Mouse (Mus musculus): ENCODE results near the gene Nradd.
A peak's percentile ranks its signal among the peaks of the same experiment; 100 is the strongest.

The Nradd gene

GRCm38 (mm10) chr9:110652963-110653654 is 28.9 kb upstream of the Nradd start:
- no peak for DNase-seq (ENCODE audit: low read depth in 2 of 2, low spot score in 2 of 2)

DNA sequence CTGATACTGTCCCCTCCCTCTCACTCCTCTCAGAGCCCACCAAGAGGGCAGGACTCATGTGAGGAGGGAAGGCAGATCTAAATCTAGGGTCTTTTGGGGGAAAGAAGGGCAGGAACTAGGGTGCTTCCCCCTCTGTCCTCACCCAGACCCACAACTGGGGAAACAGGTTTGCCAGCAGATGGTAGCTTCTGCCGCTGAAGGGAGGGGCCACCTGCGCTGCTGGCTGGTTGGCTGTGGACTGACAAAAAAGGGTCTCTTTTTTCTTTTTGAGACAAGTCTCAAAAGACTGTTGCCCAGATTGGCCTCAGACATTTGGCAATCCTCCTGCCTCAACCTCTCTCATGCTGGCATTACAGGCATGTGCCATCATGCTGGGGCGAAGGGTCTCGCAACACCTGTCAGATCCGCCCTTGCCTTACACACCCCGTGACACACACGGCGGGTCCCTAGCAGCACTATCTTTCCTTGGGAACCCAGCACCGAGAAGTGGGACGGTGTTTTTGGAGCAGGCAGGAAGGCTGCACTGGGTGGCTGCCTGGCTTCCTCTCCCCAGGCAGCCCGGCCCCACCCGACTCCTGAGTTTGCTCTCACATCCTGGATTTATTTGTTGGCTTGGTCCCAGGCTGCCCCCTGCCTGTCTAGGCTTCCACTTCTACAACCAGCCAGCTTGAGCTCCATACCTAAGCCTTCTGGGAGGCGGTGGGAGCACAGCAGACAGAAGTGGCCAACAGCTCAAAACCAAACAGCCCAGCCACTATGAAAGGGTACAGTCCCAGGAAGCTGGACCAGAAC is 27.9 kb upstream of the Nradd start:
- no peak for DNase-seq (ENCODE audit: low read depth in 2 of 2, low spot score in 2 of 2)

- no peak for DNase-seq (ENCODE audit: low read depth in 2 of 2, low spot score in 2 of 2)
Measured at GRCm38 (mm10) chr9:110649775-110650174, 25.5 kb upstream of the Nradd start.

- DNase-seq (ENCODE audit: low read depth in 2 of 2, low spot score in 2 of 2): peak; percentile 41 to 69
Measured at GRCm38 (mm10) chr9:110645219-110645618, 21.0 kb upstream of the Nradd start.

DNA sequence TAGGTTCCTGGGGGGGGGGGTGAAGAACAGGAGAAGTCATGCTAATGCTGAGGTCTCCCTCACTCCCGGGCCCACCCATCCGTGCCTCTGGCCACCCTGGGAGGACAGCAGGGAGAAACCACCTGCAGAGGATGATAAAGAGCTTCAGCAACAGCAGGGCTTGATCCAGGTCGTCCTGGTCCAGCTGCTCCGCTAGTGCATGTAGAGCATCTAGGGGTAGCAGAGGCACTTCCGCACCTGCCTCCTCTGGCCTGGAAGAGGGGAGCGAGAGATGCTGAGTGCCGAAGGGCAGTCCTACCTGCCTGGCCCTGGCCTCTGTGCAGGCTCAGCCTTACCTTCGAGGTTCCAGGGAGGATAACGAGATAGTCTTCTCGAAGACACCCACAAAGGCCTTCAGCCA is 20.0 kb upstream of the Nradd start:
- no peak for DNase-seq (ENCODE audit: low read depth in 2 of 2, low spot score in 2 of 2)

- no peak for DNase-seq (ENCODE audit: low read depth in 2 of 2, low spot score in 2 of 2)
Measured at GRCm38 (mm10) chr9:110643787-110644186, 19.5 kb upstream of the Nradd start.

DNA sequence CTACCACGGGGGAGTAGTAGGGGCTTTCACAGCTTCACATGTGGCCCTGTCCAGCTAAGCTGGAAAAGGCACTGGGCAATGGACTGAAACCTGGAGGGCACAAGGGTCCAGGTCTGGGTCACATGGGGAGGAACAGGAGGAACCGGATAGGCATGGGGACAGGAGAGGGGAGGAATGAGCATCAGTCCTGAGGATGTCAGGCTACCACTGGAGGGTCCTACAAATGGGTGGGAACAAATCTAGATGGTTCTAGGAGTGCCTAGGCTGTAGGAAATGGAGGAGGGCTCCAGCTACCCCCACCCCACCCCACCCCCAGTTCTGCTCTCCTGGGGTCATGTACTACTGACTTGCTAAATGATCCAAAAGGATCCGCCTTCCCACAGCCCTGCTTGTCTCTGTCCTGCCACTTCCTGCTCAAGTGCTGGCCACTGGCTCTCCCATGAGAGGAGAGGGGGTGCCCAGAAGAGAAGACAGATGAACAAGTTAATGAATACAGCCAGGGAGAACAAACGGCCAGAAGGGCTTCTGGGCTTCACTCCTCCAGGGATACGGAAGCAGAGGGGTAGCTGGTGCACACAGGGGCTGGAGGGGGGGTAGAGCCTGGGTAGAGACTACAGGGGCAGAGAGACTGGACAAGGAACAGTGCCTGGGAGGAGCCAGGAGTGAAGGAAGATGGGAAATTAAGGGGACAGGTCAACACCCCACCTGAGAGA is 18.7 kb upstream of the Nradd start:
- DNase-seq (ENCODE audit: low read depth in 2 of 2, low spot score in 2 of 2): no peak

DNA sequence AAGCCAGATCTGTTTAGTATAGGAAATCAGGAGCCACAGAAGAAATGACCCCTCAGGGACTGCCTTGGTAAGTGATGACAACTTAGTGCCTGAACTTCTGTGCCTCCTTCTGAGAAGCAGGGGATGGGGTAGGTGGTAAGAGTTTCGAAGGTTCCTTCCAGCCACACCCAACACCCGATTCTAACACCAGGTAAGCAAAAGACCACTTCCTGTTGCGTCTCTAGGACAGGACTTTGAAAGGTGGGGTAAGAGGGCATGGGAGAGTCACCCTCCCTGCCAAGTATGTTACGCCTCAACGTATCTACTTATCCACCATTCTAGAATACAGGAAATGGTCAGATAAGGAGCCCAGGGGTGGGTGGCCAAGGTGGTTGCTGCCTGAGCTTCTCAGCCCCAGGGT is 16.8 kb upstream of the Nradd start:
- no peak for DNase-seq (ENCODE audit: low read depth in 2 of 2, low spot score in 2 of 2)

- DNase-seq (ENCODE audit: low read depth in 2 of 2, low spot score in 2 of 2): no peak
Measured at GRCm38 (mm10) chr9:110638611-110639021, 14.4 kb upstream of the Nradd start.

DNA sequence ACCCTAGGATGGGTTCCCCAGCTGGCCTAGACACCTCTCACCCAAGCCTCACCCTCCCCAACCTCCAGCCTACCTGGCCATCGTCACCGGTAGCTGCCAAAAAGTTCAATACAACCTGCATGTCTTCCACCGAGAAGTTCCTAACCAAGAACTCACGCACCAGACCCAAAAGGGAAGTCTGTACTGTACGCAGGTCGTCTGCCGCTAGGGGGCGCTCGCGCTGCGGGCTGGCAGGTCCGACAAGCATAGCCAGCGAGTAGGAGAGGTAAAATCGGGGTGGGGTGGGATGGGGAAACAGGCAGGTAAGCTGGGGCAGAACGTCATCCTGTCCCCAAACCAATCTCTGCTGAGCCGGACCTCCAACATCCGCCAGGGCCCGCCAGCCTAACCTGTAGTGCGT is 11.0 kb upstream of the Nradd start:
- peak; percentile 90 to 92 for DNase-seq (ENCODE audit: low read depth in 2 of 2, low spot score in 2 of 2)

- no peak for DNase-seq (ENCODE audit: low read depth in 2 of 2, low spot score in 2 of 2)
Measured at GRCm38 (mm10) chr9:110633882-110634281, 9.6 kb upstream of the Nradd start.

GRCm38 (mm10) chr9:110632671-110633070 is 8.4 kb upstream of the Nradd start:
- no peak for DNase-seq (ENCODE audit: low read depth in 2 of 2, low spot score in 2 of 2)

- no peak for DNase-seq (ENCODE audit: low read depth in 2 of 2, low spot score in 2 of 2)
Measured at GRCm38 (mm10) chr9:110631651-110632275, 7.5 kb upstream of the Nradd start.

DNA sequence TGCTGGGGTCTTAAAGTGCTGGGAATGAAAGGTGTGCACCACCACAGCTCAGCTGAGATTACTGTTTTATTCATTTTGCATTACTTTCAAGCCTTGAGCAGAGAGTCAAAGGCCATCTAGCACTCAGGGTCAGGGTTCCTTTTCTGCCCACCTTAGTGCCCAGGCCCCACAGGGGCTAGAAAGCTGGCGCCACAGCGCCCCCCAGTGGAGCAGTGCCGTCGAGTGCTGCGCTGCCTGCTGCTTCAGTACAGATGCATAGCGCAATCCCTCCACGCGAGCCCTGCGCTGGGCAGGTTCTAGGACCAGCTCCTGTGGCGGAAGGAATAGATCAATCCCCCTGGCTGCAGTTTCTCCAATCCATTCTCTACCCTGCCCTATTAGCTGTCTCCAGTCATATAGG is 6.9 kb upstream of the Nradd start:
- DNase-seq (ENCODE audit: low read depth in 2 of 2, low spot score in 2 of 2): peak in 1 of 2 experiments; percentile 54

- DNase-seq (ENCODE audit: low read depth in 2 of 2, low spot score in 2 of 2): no peak
Measured at GRCm38 (mm10) chr9:110630171-110630570, 5.9 kb upstream of the Nradd start.

DNA sequence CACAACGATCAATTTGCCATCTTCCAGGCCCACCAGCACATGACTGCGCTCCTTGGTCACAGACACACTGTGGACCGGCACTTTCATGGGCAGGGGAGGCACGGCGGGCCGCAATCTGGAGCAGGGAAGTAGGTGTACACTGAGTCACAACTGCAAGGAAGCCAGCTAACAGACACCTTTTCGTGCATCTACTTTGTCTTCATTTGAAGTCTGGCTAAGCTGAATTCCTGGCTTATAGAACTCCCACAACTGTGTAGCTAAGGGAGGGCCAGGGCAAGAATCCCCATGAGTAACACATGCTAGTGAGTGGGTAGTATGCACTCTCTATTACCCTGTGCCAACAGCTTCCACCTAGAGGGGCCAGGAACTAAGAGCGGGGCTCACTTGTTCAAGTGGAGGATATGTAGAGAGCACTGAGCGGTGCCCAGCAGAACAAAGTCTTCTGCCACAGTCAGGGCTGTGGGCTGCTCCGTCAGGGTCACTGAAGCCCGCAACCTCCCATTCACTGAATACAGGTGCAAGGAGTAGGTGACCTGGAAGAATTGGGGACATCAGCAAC is 1.2 kb upstream of the Nradd start:
- DNase-seq (ENCODE audit: low read depth in 2 of 2, low spot score in 2 of 2): no peak

DNA sequence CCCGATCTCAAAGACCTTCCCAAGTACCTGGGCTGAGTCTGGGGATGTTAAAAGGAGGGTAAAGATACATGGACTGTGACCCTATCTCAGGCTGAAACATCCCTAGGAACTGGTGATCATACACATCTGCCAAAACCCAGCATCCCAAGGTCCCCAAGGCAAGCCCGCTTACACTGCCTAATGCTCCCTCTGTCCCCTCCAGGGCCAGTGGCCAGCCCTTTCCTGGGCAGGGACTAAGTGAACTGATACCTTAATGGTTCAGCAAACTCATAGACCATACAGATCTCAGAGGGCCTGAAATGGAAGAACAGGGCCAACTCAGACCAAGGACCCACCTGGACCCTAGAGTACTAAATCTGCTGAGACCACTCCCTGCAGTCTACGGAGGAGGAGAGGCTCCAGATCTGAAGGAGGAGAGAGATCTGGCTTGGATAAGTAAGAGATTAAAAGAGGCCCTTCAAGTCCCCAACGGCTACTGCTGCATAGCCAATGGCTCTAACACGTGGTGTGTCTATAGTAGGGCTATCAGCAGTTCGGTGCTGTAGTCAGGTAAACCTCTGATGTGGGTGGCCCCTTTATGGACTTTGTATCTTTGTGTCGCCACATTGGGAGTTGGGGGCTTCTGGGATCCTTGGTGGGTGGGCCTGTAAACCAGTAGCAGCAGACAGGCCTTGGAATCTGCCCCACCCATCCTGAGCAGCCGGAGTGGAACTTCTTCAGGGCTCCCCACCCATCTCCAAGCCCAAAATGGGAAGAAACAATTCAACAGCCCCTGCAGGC is 646 bp downstream of the Nradd start:
- DNase-seq (ENCODE audit: low read depth in 2 of 2, low spot score in 2 of 2): no peak

GRCm38 (mm10) chr9:110622621-110623219 is 1.5 kb downstream of the Nradd start:
- no peak for DNase-seq (ENCODE audit: low read depth in 2 of 2, low spot score in 2 of 2)

DNA sequence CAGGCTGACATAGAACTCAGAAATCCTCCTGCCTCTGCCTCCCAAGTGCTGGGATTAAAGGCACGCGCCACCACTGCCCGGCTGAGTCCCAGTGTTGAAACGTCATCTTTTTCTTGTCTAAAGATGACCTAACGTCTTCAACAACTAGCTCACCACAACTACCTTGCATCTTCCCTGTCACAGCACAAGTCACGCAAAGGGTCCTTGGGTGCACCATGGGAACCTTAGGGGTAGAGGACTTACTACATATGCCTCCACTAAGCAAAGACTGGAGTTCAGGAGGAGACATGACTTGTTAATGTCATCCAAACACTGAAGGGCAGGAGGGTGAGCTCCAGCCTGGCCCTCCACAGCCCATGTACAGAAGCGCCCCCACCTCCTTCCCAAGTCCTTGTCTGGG is 3.6 kb downstream of the Nradd start:
- no peak for DNase-seq (ENCODE audit: low read depth in 2 of 2, low spot score in 2 of 2)

DNA sequence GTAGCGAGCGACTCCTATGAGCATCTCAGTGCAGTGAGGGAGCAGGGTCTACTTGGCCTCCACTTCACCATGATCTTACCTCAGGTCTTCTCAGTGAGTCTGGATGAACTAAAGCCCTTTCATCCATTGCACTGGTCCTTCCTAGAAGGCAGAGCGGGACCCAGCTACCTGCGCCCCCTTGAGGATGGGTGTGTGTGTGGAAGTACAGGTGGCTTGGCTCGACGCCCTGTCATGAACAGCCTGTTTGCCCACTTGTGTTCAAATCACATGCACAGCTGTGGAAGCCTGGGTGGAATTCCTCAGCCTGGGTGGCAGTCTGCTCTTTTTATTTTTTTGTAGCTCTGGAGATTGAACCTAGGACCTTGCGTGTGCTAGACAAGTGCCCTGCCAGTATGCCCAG is 4.1 kb downstream of the Nradd start:
- DNase-seq (ENCODE audit: low read depth in 2 of 2, low spot score in 2 of 2): no peak
